Mouse (Mus musculus) mesoderm, embryonic 11.5 days (tissue): Measurements from ENCODE around the gene Pi4k2b.
"Not testable (repeated sequence)": the region's sequence is repeated elsewhere in the genome, so short reads cannot be mapped to it uniquely, and the experiment has no call there.

Experiments used
- DNase-seq: peaks from one replicate; pipeline ENCODE4 v3.0.0-alpha.2; 2012; ENCODE audit warnings: low read depth, low spot score

The Pi4k2b gene

DNA sequence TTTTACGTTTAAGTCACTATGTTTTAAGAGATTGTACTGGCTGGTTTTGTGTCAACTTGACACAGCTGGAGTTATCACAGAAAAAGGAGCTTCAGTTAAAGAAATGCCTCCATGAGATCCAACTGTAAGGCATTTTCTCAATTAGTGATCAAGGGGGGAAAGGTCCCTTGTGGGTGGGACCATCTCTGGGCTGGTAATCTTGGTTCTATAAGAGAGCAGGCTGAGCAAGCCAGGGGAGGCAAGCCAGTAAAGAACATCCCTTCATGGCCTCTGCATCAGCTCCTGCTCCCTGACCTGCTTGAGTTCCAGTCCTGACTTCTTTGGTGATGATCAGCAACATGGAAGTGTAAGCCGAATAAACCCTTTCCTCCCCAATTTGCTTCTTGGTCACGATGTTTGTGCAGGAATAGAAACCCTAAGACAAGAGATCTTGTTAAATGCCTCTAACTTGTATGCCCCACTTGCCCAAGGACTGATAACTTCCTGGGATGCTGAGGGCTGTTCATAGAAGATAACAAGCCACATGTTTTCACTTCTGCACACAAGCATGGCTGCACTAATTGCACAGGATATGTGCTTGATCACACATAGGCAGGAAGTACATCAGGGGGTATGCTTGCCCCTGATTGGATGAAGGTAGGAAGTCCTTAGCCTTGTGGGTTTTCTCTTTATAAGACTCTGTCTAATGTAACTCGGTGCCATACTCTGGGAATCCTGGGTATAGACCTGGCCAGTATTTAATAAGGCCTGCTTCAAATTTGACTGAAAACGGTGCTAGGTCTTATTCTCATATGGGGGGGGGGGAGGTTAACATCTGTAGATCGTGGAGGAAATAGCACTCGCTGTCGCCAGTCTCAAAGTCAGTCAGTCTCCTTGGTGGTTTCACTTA, 35.3 kb downstream of the Pi4k2b start:
- not testable (repeated sequence) for DNase-seq

DNA sequence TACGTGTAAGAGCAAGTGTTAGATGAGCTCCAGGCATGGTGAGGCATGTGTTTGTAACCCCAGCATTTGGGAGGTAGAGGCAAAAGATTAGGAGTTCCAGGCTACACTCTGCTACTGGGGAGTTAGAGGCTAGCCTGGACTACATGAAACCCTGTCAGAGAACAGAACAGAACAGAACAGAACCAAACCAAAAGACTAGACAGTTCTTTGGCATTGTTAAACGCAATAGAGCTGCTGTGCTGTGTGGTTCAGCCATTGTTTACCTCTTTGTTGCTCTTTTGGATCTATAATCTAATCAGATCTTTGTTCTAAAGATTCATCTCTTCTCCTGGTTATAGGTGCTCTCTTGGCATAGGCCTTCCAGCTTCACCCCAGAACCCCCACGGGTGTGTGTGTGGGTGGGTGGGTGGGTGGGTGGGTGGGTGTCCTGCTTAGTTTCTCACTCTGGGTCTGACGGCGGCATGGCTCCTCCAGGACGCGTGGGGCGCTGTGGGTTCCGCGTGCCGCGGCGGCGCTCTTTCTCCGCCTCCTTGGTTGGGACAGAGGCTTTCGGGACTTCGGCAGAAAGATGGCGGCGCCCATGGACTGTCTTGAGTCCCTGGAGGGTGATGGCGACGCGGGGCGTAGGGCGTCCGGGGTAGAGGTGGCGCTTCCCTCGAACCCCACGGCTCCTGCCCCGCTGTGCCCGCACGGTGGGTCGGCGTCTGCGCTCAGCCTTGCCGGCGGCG, 41.3 kb downstream of the Pi4k2b start:
- DNase-seq: peak; percentile 90

DNA sequence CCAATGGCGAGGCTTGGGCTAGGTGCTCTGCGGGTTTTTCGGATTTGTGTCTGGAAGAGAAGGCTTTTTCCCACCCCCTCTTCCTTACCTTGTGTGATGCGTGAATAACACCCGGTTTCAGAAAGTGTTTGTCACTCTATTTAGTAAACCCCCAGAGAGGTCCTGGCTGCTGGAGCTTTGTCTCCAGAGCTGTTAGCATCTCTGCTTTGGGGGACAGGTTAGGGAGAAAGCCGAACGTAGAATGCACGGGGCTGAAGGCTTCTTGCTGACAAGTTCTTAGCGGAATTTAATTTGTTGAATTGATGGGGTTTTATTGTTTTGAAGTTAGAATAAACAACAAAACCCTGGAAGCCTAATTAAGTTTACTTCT, 41.9 kb downstream of the Pi4k2b start:
- no peak for DNase-seq

DNA sequence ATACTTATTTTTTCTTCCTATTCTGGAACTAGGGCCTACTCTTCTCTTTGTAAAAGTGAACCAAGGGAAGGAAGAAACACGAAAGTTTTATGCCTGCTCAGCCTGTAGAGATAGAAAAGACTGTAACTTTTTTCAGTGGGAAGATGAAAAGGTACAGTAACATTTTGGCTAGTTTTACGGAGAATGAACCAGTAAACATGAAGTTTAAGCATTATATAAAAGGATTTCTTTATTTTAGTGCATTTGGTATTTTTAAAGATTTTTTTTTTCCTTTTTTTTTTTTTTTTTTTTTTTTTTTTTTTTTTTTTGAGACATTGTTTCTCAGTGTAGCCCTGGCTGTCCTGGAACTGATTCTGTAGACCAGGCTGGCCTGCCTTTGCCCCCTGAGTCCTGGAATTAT, 42.6 kb downstream of the Pi4k2b start:
- DNase-seq: no peak

DNA sequence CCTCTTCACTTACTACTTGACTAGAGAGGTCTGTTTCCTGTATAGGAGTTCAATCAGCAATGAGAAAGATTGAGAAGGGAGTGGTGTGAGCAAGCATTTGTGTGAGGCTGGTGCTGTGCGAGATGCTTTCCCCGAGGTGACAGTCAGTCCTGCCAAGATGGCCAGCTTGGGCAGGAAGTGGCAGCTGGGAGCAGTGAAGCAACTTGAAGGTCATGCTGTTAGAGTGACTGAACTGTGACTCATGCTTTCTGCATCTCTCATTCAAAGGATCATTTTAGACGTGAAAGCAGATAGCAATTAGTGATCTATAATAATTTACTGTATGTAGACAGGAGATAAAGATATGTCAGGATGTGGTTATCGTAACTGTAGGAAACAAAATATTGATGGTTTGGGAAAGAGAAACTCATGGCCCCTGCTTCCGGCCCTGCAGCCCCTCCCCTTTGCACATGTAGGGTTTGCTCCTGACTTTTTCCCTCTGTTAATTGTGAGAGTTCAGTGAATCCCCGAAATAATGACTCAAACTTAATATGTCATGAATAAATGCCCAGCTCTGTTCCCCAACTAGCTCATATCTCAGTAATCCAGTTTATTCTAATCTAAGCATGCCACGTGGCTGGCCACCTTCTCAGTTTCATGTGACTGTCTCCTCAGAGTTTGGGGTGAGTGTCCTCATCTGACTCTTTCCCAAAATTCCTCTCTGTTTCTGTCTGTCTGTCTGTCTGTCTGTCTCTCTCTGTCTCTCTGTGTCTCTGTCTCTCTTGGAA, 45.4 kb downstream of the Pi4k2b start:
- no peak for DNase-seq

DNA sequence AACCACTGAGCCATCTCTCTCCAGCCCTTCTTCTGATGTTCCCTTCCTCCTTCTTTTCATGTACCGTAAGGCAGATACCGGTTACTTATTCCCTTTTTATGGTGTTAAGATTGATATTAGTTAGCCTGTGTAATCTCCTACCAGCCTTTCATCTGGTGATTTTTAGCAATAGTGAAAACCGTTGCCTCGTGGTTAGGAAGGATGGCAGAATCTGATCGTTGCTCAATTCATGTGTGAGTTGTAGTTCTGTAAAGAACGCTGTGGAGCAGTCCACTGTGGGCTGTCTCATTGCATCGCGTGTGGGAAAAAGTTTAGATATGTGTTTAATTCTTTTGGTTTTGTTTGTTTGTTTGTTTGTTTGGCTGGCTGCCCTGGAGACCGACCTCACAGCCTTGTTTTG, 51.9 kb downstream of the Pi4k2b start:
- no peak for DNase-seq

DNA sequence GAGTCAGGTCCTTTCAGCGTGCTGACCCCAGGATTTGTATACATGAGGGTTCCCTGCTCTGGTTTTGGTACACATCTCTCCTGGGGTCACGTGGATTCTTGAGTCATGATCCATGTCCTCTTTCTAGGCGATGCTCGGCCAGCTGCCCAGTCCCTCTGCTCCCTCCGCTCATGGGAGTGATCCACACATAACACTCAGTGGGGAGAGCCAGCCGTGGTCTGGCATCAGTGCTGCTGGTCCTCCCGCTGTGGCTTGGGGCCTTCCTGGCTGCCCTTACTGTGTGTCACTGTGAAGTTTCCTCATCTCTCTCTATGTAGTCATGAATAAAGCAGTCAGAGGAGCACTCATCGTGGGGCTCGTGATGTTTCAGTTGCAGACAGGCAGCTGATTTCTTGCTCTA, 52.7 kb downstream of the Pi4k2b start:
- no peak for DNase-seq

DNA sequence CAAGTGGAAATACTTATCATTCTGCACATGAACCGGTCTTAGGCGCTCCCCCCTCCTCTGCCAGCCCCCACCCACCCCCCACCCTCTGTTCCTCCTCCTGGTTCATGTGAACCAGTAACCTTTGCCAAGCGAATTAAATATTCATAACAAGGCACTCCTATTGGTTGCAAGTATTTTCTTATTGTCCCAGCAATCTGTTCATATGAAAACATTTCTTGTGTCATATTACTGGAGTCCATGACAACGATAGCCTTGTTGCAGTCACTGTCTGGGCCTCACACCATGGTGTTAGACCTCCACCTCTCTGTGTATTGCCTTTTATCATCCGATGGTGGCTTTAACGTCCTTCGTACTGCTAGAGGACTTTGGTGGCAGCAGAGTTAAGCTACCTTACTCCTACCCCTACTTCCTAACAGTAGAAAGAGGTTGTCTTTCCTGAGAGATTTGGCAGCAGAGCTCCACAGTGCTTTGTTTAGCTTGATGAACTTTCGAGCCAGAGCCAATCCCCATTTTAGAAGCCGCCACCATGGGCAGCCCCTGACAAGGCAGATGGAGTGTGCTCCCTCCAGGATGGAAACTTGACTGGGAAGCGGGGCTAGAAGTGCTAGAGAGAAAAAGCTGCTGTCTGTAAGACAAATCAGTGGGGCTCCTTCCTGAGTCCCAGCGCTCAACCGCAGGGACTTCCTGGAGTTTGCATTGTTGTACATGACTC, 58.1 kb downstream of the Pi4k2b start:
- no peak for DNase-seq

DNA sequence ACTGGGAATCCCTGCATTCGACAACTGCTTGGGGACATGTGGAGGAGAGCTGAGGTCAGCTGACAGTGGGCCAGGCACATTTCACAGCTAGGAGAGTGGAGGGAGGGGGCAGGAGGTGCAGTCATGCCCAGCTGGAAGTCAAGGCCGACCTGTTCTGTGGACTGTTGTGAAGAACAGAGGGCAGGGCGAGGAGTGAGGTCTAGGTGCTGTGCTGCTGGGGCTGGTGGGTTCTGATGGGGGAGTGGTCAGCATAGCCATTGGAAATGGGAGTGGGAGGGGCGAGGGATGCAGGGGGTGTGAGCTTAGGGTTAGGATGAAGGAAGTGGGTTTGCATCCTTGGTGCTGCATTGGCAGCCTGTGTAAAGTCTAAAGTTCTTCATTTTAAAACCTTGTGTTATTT, 64.4 kb downstream of the Pi4k2b start:
- no peak for DNase-seq

DNA sequence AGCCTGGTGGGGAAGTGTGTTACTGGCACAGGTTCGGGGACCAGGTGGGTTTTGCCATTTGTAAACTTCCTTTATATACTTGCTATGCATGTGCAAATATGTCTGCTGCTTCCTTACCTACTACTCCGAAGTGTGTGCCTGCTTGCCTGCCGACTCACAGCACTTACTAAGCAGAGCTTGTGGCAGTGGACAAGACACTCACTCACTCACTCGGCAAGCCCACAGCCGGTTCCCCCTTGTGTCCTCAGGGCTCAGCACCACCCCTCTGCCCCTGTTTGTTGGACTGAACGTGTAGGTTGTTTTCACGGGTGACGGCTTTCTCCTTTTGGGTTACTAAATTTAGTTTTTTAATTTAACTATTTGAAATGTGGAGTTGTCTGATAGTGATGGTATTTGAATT, 65.0 kb downstream of the Pi4k2b start:
- no peak for DNase-seq

DNA sequence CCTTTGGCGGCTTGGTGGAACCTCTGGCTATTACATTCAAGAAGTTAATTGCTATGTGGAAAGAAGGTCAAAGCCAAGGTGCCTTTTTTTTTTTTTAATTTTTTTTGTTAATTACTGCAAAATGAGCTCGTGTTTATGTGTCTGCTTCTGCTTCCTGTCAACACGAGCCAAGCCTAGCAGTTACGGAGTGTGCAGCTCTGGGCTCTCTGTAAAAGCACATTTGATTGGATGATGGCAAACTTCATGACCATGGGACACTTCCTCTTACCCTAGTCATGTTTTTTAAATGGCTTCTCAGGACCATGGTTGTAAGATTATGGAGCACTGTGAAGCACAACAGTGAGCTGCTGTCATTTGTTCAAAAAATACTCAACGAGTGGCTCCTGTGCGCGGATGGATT, 65.7 kb downstream of the Pi4k2b start:
- no peak for DNase-seq

DNA sequence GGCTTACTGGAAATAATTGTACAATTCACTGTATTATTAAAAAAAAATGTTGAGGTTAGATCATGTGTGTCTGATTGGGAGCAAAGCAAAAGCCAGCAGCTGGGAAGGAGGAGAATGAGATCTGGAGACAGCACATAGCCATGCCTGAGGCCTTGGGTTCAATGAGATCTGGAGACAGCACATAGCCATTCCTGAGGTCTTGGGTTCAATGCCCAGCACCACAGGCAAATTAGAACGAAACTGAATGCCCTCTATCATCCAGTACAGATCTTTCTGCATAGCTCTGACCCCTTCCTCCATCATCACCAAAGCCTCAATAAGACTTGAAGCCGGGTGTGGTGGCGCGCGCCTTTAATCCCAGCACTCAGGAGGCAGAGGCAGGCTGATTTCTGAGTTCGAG, 69.1 kb downstream of the Pi4k2b start:
- DNase-seq: no peak

DNA sequence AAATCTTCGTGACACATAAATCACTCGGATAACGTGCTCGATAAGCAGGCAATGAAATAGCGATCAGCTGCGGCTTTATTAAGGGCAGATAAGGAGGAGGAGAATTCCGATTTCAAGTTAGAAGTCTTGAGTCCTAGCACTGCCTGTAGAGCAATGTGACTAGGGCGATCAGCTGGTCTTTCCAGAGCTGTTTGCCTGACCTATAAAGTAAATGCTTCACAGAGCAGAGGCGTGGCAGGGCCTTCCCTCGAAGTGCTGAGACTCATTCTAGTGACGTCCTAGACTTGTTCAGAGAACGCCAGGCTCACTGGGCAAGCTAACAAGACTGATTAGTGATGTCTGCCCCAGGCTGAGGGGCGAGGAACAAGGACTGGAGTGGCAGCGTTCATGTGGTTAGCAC, 69.7 kb downstream of the Pi4k2b start:
- DNase-seq: no peak

DNA sequence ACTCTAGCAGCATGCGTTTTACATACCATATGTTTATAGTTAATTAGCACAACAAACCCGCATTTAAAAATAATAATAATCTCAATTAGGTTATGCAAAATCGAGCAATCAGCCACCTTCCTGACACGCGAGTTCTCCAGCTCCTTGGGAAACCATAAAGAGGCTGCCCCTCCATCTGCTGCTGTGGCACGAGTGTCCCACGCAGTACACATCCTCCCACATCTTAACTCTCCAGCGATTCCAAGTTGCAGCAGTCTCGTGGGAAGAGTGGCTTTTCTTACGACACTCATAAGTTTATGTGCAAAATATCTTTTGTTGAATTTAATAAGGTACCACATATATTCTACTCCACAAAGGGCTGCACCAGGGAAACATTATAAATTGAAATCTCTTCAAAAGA, 71.1 kb downstream of the Pi4k2b start:
- DNase-seq: no peak

DNA sequence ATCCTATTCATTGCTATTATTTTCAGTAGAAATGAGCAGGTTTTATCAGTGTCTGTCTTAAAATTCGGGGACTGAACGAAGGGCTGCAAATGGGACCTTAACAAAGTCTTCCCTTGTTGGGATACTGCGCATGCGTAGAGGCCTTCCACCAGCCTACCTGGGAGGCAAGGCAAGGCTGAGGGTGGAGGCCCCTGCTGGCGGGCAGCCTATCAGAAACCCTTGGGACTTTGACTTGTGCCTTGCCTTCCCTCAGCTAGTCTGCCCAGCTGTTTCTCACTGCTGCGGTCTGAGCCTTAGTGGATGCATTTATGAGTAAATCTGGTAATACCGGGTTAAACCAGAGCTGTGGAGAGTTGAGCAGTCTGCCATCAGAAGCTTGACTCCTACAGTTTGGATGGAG, 71.9 kb downstream of the Pi4k2b start:
- no peak for DNase-seq

DNA sequence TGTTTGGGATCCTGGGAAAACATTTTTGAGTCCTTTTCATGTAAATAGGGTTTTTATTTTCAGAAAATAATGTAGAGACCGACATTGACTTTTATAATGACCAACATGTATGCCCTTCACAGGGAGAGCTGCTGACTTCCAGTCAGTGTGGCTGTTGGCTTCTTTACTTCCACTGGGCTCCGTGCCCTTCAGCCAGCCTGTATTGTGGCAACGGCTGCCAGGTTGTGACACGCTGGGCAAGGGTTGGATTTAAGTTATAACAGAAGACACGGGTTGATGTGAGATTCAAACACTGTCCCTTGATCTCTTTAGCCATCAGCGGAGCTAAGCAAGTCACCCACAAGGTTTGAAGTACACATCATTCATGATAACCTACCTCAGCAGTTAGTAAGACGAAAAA, 77.3 kb downstream of the Pi4k2b start:
- DNase-seq: no peak
